Mouse (Mus musculus): ENCODE measurements at regions not wholly inside any gene's neighbourhood (a gene's known extent, or its start where the extent isn't known, plus 50 kb on each side); places are given as distances from the start of the nearest gene placed in this dataset.

DNA sequence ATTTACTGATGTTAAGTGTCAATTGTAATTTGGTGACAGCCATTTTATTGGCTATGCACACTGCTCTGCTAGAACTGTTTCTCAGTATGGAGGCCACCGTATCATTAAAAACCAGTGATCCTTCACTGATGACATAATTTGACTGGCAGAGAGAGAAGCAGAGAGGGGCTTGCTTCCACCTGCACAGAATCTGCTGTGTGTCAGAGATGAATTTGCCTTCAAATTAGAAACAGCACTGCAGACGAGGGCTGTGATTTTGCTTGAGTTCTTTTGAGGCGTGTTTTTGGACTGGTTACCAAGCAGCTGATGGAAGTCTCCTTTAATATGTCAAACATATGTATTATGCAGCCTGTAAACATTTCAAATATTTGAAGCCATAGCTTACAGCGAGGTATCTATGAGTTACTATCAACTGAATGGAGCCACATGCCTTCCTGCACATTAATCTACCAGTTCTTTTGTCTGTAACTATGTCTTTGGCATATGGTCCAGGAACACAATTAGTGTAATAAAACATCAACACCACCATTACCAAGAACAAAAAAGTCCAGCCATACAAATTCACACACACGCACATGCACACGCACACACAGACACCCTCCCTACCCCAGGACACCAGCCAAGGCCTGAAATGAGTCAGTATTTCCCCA is 402.8 kb upstream of the Nr2f1 start:
- no peaks in the 10 kb centered on the region for H3K4me1 ChIP-seq
- no peak overlapping the region for H3K4me3 ChIP-seq (replicated peaks)
- no peaks in the 10 kb centered on the region for H3K36me3 ChIP-seq (replicated peaks; ENCODE audit: low read length)
- TF ChIP-seq FLI1 (IDR thresholded peaks at IDR 0.05; ENCODE audit: low read length) (no peak), GATA1 (IDR thresholded peaks at IDR 0.05; ENCODE audit: borderline replicate concordance, low read length) (no peak)
- peaks cover 5% of the 10 kb centered on the region; the same call in 1 of the 2 replicates for H3K9me3 ChIP-seq
- H3K27me3 ChIP-seq (replicated peaks), result no peaks in the 10 kb centered on the region

DNA sequence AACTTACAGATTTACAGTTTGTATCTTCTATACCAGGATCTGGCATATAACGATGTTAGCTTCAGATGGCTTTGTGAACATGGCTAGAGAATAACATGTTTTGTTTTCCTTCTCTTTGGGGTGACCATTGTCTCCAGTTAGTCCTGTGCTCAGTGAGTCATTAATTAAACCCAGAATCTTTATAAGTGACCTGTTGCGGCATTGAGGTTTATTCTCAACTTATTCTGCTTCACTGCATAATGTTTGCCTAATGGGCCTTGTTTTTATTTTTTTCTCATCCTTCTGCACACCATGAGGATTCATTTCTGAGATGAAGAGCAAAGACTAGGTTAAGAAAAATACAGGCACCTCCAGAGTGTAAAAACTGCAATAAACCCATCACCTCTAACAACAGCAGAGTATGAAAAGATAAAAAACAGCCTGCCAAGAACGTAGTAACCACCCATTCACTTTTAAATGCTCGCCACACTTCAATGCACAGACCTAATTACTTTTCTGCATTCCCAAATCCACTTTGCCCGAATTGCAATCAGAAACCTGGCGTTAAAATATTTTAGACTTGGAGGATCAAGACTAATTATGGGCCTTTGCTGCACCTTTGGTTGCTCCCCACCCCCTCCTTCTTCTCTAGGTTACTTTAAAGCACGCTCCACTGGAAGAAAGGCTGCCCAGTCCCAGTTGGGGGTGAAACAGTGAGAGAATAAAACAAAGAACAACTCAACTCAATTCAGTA is 381.5 kb upstream of the Nr2f1 start:
- no peaks in the 10 kb centered on the region for H3K4me1 ChIP-seq
- no peak for TF ChIP-seq GATA1 (IDR thresholded peaks at IDR 0.05; ENCODE audit: borderline replicate concordance, low read length)
- no peak for TF ChIP-seq FLI1 (IDR thresholded peaks at IDR 0.05; ENCODE audit: low read length)
- peaks cover 7% of the 10 kb centered on the region; the same call in 1 of the 2 replicates for H3K9me3 ChIP-seq
- no peaks in the 10 kb centered on the region for H3K36me3 ChIP-seq (replicated peaks; ENCODE audit: low read length)
- no peak overlapping the region for H3K4me3 ChIP-seq (replicated peaks)
- H3K27me3 ChIP-seq (replicated peaks), result no peaks in the 10 kb centered on the region

DNA sequence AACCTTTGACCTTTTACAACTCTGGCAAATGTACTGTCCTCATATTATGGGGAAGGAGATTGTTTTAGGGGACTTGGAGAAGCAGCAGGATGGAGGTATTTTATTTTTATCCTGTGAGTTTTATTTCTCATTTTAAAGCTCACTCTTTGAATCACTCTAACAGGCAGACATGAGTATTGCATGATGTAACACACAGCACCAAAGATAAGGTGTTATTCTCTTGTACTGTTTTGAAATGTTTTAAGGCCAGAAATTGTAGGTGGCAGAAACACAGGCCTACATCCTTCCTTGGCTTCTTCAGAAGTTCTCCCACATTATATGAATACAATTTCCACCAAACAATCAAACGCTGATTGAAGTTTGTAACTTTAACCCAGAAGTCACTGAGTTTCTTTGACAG is 377.9 kb upstream of the Nr2f1 start:
- Histone ChIP-seq H3K4me3 (replicated peaks) (no peak overlapping the region), H3K4me1 (no peaks in the 10 kb centered on the region), H3K27me3 (replicated peaks) (no peaks in the 10 kb centered on the region), H3K9me3 (peaks cover 13% of the 10 kb centered on the region; the same call in 1 of the 2 replicates), H3K36me3 (replicated peaks; ENCODE audit: low read length) (no peaks in the 10 kb centered on the region)
- TF ChIP-seq GATA1 (IDR thresholded peaks at IDR 0.05; ENCODE audit: borderline replicate concordance, low read length) (no peak), FLI1 (IDR thresholded peaks at IDR 0.05; ENCODE audit: low read length) (no peak)

DNA sequence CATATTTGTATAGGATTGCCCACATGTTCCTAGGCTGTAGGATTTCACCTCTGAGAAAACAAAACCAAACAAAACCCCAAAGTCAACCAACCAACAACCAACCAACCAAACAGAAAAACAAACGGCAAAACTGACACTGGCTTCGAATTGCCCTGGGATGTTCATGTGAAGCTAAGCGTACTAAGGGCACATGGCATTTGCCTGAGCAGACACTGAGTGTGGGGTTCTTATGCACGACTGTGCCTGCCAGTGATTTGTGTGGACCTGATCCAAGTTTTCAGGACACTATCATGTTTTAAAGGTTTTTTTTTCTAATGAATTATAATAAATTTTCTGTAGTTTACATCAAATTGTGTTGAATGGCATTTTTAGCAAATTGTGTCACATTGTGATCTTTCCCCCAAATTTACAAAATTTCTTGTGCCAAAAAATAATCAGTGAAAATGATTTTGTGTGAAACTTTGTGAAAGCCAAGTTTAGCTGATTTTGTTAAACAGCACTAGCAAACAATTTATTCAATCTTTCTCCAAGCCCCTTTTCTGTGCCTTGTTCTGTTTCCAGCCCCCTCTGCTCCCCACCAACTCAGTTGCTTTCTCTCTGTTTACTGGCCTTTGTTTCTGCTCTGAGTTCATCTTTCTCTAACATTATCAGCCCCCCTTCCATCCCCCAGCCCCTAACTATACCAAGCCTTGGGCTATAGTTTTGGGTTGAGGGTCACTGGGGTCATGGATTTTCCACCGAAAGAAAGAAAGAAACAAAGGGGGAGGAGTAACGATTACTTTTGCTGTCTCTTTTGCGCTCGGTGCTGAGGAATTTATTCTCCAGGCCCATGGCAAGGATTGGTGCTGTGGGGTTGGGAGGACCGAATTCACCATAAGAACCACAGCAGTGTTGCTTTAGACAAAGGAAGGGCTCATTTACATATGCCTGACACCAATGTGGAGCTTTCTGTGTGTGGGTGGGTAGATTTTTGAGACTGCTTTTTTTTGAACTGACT is 377.0 kb upstream of the Nr2f1 start:
- Histone ChIP-seq H3K27me3 (replicated peaks) (no peaks in the 10 kb centered on the region), H3K36me3 (replicated peaks; ENCODE audit: low read length) (no peaks in the 10 kb centered on the region)
- TF ChIP-seq FLI1 (IDR thresholded peaks at IDR 0.05; ENCODE audit: low read length) (no peak), GATA1 (IDR thresholded peaks at IDR 0.05; ENCODE audit: borderline replicate concordance, low read length) (no peak)

DNA sequence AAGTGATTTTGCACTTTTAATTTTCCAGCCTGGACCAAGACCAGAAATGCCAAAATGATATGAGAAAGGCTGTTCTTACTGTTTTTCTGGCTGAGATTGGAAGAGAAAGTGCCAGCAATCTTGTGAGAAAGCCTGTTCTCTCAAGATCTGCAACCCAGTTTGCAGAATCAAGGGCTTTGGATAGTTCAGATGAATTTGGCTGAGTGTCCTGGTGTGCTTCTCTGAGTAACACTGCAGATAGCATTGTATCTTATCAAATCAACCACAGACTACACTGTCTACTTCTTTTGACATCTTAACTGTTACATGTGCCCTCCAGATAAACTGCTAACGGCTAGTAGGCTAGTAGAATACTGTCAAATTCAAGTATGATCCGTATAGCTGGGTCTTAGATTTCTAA is 371.5 kb upstream of the Nr2f1 start:
- H3K4me1 ChIP-seq, result no peaks in the 10 kb centered on the region
- no peak for TF ChIP-seq FLI1 (IDR thresholded peaks at IDR 0.05; ENCODE audit: low read length)
- TF ChIP-seq GATA1 (IDR thresholded peaks at IDR 0.05; ENCODE audit: borderline replicate concordance, low read length), result no peak
- no peaks in the 10 kb centered on the region for H3K27me3 ChIP-seq (replicated peaks)
- no peak overlapping the region for H3K4me3 ChIP-seq (replicated peaks)
- no peaks in the 10 kb centered on the region for H3K36me3 ChIP-seq (replicated peaks; ENCODE audit: low read length)
- H3K9me3 ChIP-seq, result peaks cover 9% of the 10 kb centered on the region; the same call in 1 of the 2 replicates

More for the DNA sequence above, 377.0 kb upstream of the Nr2f1 start:
- no peaks in the 10 kb centered on the region for H3K4me1 ChIP-seq
- no peak overlapping the region for H3K4me3 ChIP-seq (replicated peaks)
- peaks cover 12% of the 10 kb centered on the region; the same call in 1 of the 2 replicates for H3K9me3 ChIP-seq

DNA sequence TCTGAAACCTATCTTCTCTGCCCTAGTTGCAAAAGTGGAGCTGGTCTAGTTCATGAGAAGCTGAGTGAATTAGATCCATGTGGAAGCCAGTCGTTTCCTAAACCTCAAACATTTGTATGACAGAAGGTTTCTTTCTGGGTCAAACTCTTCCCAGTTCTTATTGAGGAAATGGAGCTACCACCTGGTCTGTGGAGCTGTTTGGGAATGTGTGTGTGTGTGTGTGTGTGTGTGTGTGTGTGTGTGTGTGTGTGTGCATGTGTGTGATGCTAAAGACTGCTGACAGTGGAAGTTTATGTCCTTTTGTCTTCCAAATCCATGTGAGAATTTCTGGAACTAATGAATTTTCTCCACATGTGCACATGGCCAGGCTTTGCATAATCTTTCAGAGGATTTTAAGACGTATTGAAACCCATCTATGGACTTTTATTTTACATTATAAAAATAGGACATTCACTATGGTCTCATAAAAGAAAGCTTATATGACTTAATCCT is 324.9 kb upstream of the Nr2f1 start:
- Histone ChIP-seq H3K36me3 (replicated peaks; ENCODE audit: low read length) (no peaks in the 10 kb centered on the region), H3K9me3 (no peaks in the 10 kb centered on the region), H3K4me3 (replicated peaks) (no peak overlapping the region), H3K4me1 (no peaks in the 10 kb centered on the region), H3K27me3 (replicated peaks) (no peaks in the 10 kb centered on the region)
- TF ChIP-seq FLI1 (IDR thresholded peaks at IDR 0.05; ENCODE audit: low read length), result no peak
- TF ChIP-seq GATA1 (IDR thresholded peaks at IDR 0.05; ENCODE audit: borderline replicate concordance, low read length), result no peak

DNA sequence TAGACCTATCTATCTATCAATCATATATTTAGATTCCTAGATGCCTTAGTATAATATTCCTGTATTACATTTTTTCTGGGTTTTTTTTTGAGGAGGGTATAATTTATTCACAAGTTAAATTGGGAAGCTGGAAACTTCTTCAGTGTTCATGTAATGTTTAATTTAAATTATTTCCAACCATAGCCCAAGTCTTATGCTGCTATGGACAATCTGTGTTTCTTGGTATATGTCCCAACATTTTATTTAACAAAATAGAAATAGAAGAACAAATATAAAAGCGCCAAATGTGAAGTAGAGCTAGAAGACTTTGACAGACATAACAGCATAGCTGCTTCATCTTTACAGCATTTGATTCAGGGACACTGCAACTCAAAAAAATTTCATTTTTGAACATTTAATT is 321.2 kb upstream of the Nr2f1 start:
- Histone ChIP-seq H3K27me3 (replicated peaks) (no peaks in the 10 kb centered on the region), H3K4me3 (replicated peaks) (no peak overlapping the region), H3K36me3 (replicated peaks; ENCODE audit: low read length) (no peaks in the 10 kb centered on the region), H3K4me1 (no peaks in the 10 kb centered on the region), H3K9me3 (peaks cover 7% of the 10 kb centered on the region; the same call in 1 of the 2 replicates)
- TF ChIP-seq FLI1 (IDR thresholded peaks at IDR 0.05; ENCODE audit: low read length), result no peak
- no peak for TF ChIP-seq GATA1 (IDR thresholded peaks at IDR 0.05; ENCODE audit: borderline replicate concordance, low read length)

DNA sequence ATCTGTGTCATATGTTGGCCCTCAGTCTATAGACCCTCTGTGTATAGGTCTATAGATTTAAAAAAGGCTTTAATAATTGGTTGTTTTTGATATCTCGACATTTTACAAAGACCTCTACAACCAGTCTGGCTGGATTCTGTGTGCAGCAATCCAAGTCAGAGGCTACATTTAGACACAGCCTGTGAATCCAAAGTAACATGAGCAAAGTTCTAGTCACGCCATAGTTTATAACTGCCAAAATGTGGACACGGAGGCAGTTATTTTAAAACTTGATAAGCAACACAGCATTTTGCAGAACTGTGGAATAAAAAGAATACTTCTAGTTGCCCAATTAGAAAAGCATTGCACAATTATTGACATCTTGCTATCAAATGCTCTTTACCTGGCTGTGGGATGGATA is 320.6 kb upstream of the Nr2f1 start:
- Histone ChIP-seq H3K4me1 (no peaks in the 10 kb centered on the region), H3K27me3 (replicated peaks) (no peaks in the 10 kb centered on the region), H3K4me3 (replicated peaks) (no peak overlapping the region), H3K9me3 (peaks cover 7% of the 10 kb centered on the region; the same call in 1 of the 2 replicates), H3K36me3 (replicated peaks; ENCODE audit: low read length) (no peaks in the 10 kb centered on the region)
- TF ChIP-seq FLI1 (IDR thresholded peaks at IDR 0.05; ENCODE audit: low read length), result no peak
- no peak for TF ChIP-seq GATA1 (IDR thresholded peaks at IDR 0.05; ENCODE audit: borderline replicate concordance, low read length)

DNA sequence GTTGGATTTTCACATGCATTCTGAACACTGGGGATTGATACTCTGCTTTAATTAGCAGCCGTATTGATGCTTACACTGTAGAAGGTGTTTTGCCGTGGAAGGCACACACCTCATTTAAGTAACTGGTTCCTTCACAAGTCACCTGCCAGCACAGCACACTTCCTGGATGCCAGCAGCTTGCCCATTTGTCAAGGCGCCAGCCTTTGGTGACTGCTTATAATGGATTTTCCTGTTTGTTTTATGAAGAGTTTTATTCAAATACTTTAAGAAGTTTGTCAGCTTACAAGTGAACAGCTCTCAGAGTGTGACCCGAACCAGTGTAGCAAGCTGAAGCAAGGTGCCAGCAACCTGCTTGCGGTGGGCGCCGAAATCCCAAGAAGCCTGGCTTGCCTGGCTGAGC is 301.0 kb upstream of the Nr2f1 start:
- Histone ChIP-seq H3K36me3 (replicated peaks; ENCODE audit: low read length) (no peaks in the 10 kb centered on the region), H3K27me3 (replicated peaks) (no peaks in the 10 kb centered on the region), H3K4me3 (replicated peaks) (no peak overlapping the region), H3K4me1 (no peaks in the 10 kb centered on the region), H3K9me3 (peaks cover 7% of the 10 kb centered on the region; the same call in 1 of the 2 replicates)
- TF ChIP-seq FLI1 (IDR thresholded peaks at IDR 0.05; ENCODE audit: low read length) (no peak), GATA1 (IDR thresholded peaks at IDR 0.05; ENCODE audit: borderline replicate concordance, low read length) (no peak)

All from megakaryocyte, embryonic 14.5 days (primary cell).